Mouse (Mus musculus): ENCODE measurements around the gene Zfp984.
"Not testable (repeated sequence)": the region's sequence is repeated elsewhere in the genome, so short reads cannot be mapped to it uniquely, and the experiment has no call there.

- not testable (repeated sequence) for TF ChIP-seq CTCF (conservative IDR thresholded peaks at IDR 0.05; ENCODE audit: low read length); NANOG (IDR thresholded peaks at IDR 0.05; ENCODE audit: borderline replicate concordance, low read length)
These were observed 14.3 kb downstream of the Zfp984 start for GRCm38 (mm10) chr4:147795308-147795707.
